Comparison of ENCODE assay signal across 8 mouse cellular contexts in genomic region chr7:132226379-132227074, GRCm38 (mm10).
DNase-seq lines count a peak whose midpoint lies in the region; ATAC-seq and TF ChIP-seq lines count a peak whose summit lies in the region.

No protein-coding gene starts in this region.

- H3K27ac ChIP-seq in hindbrain, postnatal 0 days = no peak overlapping the region

- H3K4me1 ChIP-seq in hindbrain, postnatal 0 days (ENCODE audit: insufficient read depth, low read length) = no peaks in the 10 kb centered on the region; the same call in 1 of the 2 replicates

- H3K27me3 ChIP-seq in hindbrain, postnatal 0 days (ENCODE audit: insufficient read depth, low read length) = no peaks in the 10 kb centered on the region

- H3K36me3 ChIP-seq in hindbrain, postnatal 0 days (ENCODE audit: insufficient read depth, low read length) = no peaks in the 10 kb centered on the region

- ATAC-seq in hindbrain, postnatal 0 days = peak; percentile 63
- peak; percentile 83 for ATAC-seq in megakaryocyte, adult 5-6 weeks (ENCODE audit: poor library complexity, severe bottlenecking)

- WGBS in hindbrain, postnatal 0 days = 57% methylated on average over 6 of the region's 6 CpGs

- peak; percentile 97 for TF ChIP-seq CTCF in hindbrain, postnatal 0 days (IDR thresholded peaks at IDR 0.05; ENCODE audit: low read depth)

- no peak overlapping the region for H3K9ac ChIP-seq in hindbrain, postnatal 0 days (replicated peaks; ENCODE audit: low read length)

- H3K4me2 ChIP-seq in hindbrain, postnatal 0 days (ENCODE audit: low read depth, low read length) = no peak overlapping the region

- no peak overlapping the region for H3K4me3 ChIP-seq in hindbrain, postnatal 0 days (ENCODE audit: low read length)

- no peaks in the 10 kb centered on the region for H3K9me3 ChIP-seq in hindbrain, postnatal 0 days (ENCODE audit: low read length)

- DNase-seq in WW6 (ENCODE audit: low read depth, low spot score) = peak; percentile 53
- peak; percentile 81 for DNase-seq in cerebellum, adult 9-11 months
- peak; percentile 51 to 89 for DNase-seq in frontal cortex, postnatal 14 days (ENCODE audit: low spot score in 2 of 2)
- peak; percentile 95 for DNase-seq in hindbrain, postnatal 0 days (ENCODE audit: low spot score)
- peak; percentile 64 to 83 for DNase-seq in layer of hippocampus, postnatal 36 days
- peak; percentile 93 to 95 for DNase-seq in right cerebral cortex, adult 2 months (ENCODE audit: low spot score in 2 of 2)
- DNase-seq in urinary bladder, postnatal 25 days (ENCODE audit: low spot score) = peak; percentile 81
